Mouse (Mus musculus): Measurements from ENCODE around the gene Trim34b. TPM values are rescaled to one million over a fixed set of nuclear protein-coding genes. Genes with fewer than 3 reads are reported as not detected.

Trim34b gene
- 1.1 TPM for polyA plus RNA-seq (2017; shearing (Covaris generic))

DNA sequence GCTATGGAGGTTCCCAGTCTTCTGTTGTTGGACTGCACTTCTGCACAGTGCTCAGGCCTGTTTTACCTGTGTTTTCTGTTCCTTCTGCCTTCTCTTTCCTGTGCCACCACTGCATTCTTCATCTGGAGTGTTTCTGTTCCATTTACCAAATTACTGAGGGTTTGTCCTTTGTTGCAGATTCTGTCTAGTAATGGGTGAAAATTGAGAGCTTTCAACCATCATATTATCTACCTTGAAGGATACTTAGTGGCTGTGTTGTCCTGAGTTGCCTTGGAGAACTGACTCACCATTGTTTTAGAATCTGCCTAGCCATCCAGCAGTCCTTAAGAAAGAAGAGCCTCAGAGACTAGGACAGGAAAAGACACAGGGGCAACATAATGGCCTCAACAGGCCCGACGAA lies at the start of gene Trim34b:
TSS of gene Trim34b (plus strand) at position 301 of the 400 bp plus-strand sequence.

DNA sequence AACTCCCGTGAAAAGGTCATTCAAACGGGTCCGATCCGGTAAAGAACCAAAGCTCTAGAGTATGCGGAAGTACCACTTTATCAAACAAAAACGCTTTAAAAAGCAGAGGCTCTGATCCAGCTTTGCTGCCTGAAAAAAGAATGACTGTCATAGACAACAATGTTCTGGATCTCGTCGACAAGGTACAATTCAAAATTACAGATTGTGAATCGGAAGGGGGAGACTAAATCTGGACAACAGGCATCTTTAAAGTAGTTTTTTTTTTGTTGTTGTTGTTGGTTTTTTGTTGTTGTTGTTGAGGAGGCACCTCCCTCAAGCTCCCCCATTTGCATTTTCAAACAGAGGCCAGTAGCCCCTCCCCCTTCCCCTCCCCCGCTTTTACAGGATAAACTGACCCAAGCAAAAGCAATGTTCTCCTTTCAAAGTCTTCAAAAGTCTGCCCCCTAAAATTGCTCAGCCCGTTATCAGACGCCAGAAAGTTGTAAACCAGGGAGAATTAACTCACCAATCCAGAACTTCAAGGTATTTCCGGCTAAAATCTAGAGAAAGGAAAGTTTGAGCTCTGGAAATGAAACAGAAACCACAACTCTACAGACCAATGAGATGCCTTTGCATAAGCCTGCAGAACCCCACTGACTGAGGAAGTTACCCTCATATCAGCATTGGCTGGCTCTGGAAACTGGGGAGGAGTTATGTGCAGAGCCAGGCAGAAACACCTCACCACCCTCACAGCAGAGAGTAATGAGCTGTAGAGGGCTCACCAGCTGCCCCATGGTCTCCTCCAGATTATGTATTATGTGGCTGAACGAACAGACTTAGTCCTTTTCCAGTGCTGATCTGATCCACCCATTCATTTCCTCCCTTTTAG lies 41.5 kb upstream of the Trim34b start, which contains the start of gene Trim5:
TSS of gene Trim5 (minus strand) at position 519 of the 868 bp plus-strand sequence.

DNA sequence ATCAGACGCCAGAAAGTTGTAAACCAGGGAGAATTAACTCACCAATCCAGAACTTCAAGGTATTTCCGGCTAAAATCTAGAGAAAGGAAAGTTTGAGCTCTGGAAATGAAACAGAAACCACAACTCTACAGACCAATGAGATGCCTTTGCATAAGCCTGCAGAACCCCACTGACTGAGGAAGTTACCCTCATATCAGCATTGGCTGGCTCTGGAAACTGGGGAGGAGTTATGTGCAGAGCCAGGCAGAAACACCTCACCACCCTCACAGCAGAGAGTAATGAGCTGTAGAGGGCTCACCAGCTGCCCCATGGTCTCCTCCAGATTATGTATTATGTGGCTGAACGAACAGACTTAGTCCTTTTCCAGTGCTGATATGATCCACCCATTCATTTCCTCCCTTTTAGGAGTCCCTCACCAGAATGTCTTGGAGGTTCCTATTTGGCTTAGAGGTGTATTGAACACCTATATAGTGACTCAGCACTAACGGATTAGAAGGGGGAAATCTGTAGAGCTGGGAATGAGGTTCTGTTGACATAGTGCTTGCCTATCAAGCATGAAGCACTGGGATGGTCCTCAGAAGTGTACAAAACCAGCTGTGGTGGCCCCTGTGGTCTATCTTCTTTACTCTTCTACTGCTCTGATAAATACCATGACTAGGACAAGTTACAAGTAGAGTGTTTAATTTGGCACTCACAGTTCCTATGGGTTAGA lies 13.7 kb upstream of the Trim34b start, which contains the start of gene Trim12a:
TSS of gene Trim12a (minus strand) at position 98 of the 712 bp plus-strand sequence.

DNA sequence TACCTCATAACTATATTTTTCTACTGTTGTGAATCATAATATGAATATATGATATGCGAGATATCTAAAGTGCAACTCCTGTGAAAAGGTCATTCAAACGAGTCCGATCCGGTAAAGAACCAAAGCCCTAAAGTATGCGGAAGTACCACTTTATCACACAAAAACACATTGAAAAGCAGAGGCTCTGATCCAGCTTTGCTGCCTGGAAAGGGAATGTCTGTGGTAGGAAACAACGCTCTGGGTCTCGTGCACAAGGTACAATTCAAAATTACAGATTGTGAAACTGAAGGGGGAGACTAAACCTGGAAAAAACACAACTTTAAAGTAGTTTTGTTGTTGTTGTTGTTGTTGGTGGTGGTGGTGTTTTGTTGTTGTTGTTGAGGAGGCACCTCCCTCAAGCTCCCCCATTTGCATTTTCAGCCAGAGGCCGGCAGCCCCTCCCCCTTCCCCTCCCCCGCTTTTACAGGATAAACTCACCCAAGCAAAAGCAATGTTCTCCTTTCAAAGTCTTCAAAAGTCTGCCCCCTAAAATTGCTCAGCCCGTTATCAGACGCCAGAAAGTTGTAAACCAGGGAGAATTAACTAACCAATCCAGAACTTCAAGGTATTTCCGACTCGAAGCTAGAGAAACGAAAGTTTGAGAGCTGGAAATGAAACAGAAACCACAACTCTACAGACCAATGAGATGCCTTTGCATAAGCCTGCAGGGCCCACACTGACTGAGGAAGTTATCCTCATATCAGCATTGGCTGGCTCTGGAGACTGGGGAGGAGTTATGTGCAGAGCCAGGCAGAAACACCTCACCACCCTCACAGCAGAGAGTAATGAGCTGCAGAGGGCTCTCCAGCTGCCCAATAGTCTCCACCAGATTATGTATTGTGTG lies 23.7 kb downstream of the Trim34b start, which contains the start of gene Trim12c:
TSS of gene Trim12c (minus strand) at position 646 of the 883 bp plus-strand sequence.

DNA sequence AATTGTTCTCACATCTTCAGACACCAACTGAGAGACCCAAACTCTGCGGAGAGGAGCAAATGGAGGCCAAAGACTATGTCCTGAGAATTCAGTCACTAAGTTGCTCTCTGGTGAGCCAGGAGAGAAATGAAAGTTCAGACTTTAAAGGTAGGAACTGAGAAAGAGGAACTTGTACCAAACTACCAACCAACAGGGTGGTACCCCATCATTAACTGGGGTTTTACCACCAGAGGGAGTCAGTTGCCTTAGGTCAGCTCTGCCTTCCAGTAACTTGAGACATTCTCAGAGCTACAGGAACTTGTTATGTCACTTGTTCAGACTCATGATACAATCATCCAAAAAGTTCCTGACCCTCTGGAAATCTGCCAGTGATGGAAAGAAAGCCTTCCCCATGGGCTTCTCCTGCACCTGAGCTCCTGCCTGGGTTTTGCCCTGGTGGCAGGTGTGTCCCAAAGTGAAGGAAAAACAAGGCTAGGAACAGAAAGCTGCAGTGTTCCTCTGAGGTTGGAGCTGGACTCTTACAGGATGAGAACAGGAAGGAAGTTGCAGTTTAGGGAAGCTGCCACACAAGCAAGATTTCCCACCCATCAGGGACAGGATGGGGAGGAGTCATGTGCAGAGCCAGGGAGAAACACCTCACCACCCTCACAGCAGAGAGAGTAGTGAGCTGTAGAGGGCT lies 40.6 kb downstream of the Trim34b start, which contains the start of gene Trim30b:
TSS of gene Trim30b (minus strand) at position 149 of the 679 bp plus-strand sequence.

Other genes starting within 250 kb of the Trim34b start
- gene Olfr645, start 244.0 kb upstream of the Trim34b start, polyA plus RNA-seq (2017; shearing (Covaris generic)) = not detected
- not detected for gene Olfr646, start 224.6 kb upstream of the Trim34b start, polyA plus RNA-seq (2017; shearing (Covaris generic))
- not detected for gene Ubqln5, start 199.6 kb upstream of the Trim34b start, polyA plus RNA-seq (2017; shearing (Covaris generic))
- not detected for gene Olfr643, start 192.1 kb upstream of the Trim34b start, polyA plus RNA-seq (2017; shearing (Covaris generic))
- not detected for gene Ubqln3, start 186.2 kb upstream of the Trim34b start, polyA plus RNA-seq (2017; shearing (Covaris generic))
- gene Ubqlnl, start 178.9 kb upstream of the Trim34b start, polyA plus RNA-seq (2017; shearing (Covaris generic)) = not detected
- not detected for gene Olfm5, start 164.6 kb upstream of the Trim34b start, polyA plus RNA-seq (2017; shearing (Covaris generic))
- not detected for gene Olfr648, start 146.1 kb upstream of the Trim34b start, polyA plus RNA-seq (2017; shearing (Covaris generic))
- gene Olfr649, start 133.5 kb upstream of the Trim34b start, polyA plus RNA-seq (2017; shearing (Covaris generic)) = not detected
- gene Trim6, start 110.7 kb upstream of the Trim34b start, polyA plus RNA-seq (2017; shearing (Covaris generic)) = 2.1 TPM
- 64.7 TPM for gene Trim34a, start 85.0 kb upstream of the Trim34b start, polyA plus RNA-seq (2017; shearing (Covaris generic))
- 34.7 TPM for gene Trim5, start 41.4 kb upstream of the Trim34b start, polyA plus RNA-seq (2017; shearing (Covaris generic))
- 143 TPM for gene Trim12a, start 14.0 kb upstream of the Trim34b start, polyA plus RNA-seq (2017; shearing (Covaris generic))
- gene Trim12c, start 23.9 kb downstream of the Trim34b start, polyA plus RNA-seq (2017; shearing (Covaris generic)) = 27.4 TPM
- gene Trim30b, start 40.4 kb downstream of the Trim34b start, polyA plus RNA-seq (2017; shearing (Covaris generic)) = 1.3 TPM
- 2.7 TPM for gene Trim30c, start 71.4 kb downstream of the Trim34b start, polyA plus RNA-seq (2017; shearing (Covaris generic))
- gene Trim30a, start 135.7 kb downstream of the Trim34b start, polyA plus RNA-seq (2017; shearing (Covaris generic)) = 76.5 TPM
- 30.9 TPM for gene Trim30d, start 178.4 kb downstream of the Trim34b start, polyA plus RNA-seq (2017; shearing (Covaris generic))
- gene Olfr651, start 220.7 kb downstream of the Trim34b start, polyA plus RNA-seq (2017; shearing (Covaris generic)) = not detected
- gene Olfr652, start 231.4 kb downstream of the Trim34b start, polyA plus RNA-seq (2017; shearing (Covaris generic)) = not detected
- gene Olfr653, start 247.8 kb downstream of the Trim34b start, polyA plus RNA-seq (2017; shearing (Covaris generic)) = not detected